16 mouse cellular contexts compared by ENCODE assay signal in genomic region chr1:83401079-83401478, GRCm38 (mm10). TPM values are rescaled to one million over a fixed set of nuclear protein-coding genes. Genes with fewer than 3 reads are reported as not detected.
"Had no signal": no experiment of that assay in that cellular context is flagged by ENCODE, and none has a peak within 500 bp of the region (broad histone marks: within the 10 kb centered on the region; RNA-seq: fewer than 3 reads in every experiment).

No protein-coding gene starts in this region.

- DNase-seq: forebrain, postnatal 0 days; gastrocnemius, postnatal 14 days; gastrocnemius, postnatal 36 days; heart, adult 11 months; heart, adult 2 months; heart, postnatal 14 days; heart, postnatal 36 days; kidney, adult 11 months; kidney, adult 2 months; kidney, adult 9 months; kidney, postnatal 14 days; kidney, postnatal 36 days; layer of hippocampus, adult 9-11 months; layer of hippocampus, postnatal 36 days had no signal

RNA-seq across cellular contexts. Expression of gene Sphkap, which starts 6.9 kb away (rescaled TPM):
- total RNA-seq: hematopoietic stem cell, adult 5-6 weeks; liver, adult 2 months had no signal
